Mouse (Mus musculus): ENCODE data around the gene Tfe3. TPM values are rescaled to one million over a fixed set of nuclear protein-coding genes. Genes with fewer than 3 reads are reported as not detected.

Tfe3 gene
- polyA plus RNA-seq, 1 experiment from 2014 or later: 17.3 TPM

- WGBS: 21% methylated on average over 11 of the region's 11 CpGs
- no peak; the same call in 1 of the 2 replicates for ATAC-seq (ENCODE audit: low FRiP score, low TSS enrichment)
- Histone ChIP-seq H3K9me3 (ENCODE audit: control insufficient read depth, low read length) (no peaks in the 10 kb centered on the region), H3K27me3 (ENCODE audit: control insufficient read depth, insufficient read depth, low read length) (no peaks in the 10 kb centered on the region), H3K27ac (replicated peaks) (peak overlapping the region; percentile 95), H3K4me1 (replicated peaks; ENCODE audit: control insufficient read depth, insufficient read depth) (no peaks in the 10 kb centered on the region), H3K9ac (ENCODE audit: low read length) (peak overlapping the region; percentile 67), H3K36me3 (ENCODE audit: control insufficient read depth, insufficient read depth, low read length) (no peaks in the 10 kb centered on the region), H3K4me3 (ENCODE audit: low read depth, low read length) (peak overlapping the region; percentile 52), H3K4me2 (replicated peaks; ENCODE audit: low read depth) (peak overlapping the region; percentile 55)
- TF ChIP-seq EP300 (optimal IDR thresholded peaks at IDR 0.05): no peak
- no peak for TF ChIP-seq CTCF (IDR thresholded peaks at IDR 0.05; ENCODE audit: low read depth)
- DNase-seq (ENCODE audit: low spot score): no peak
Observed at GRCm38 (mm10) chrX:7722282-7722611, 40.1 kb upstream of the Tfe3 start.

GRCm38 (mm10) chrX:7722691-7723090 lies 39.7 kb upstream of the Tfe3 start:
- H3K4me2 ChIP-seq (replicated peaks; ENCODE audit: low read depth): peak overlapping the region; percentile 55
- peak overlapping the region; percentile 52 for H3K4me3 ChIP-seq (ENCODE audit: low read depth, low read length)
- H3K36me3 ChIP-seq (ENCODE audit: control insufficient read depth, insufficient read depth, low read length): no peaks in the 10 kb centered on the region
- no peak for DNase-seq (ENCODE audit: low spot score)
- H3K9me3 ChIP-seq (ENCODE audit: control insufficient read depth, low read length): no peaks in the 10 kb centered on the region
- TF ChIP-seq EP300 (optimal IDR thresholded peaks at IDR 0.05) (no peak), CTCF (IDR thresholded peaks at IDR 0.05; ENCODE audit: low read depth) (no peak)
- H3K4me1 ChIP-seq (replicated peaks; ENCODE audit: control insufficient read depth, insufficient read depth): no peaks in the 10 kb centered on the region
- no peak overlapping the region; the same call in 1 of the 2 replicates for H3K27ac ChIP-seq (replicated peaks)
- WGBS: 13% methylated on average over 4 of the region's 4 CpGs
- ATAC-seq (ENCODE audit: low FRiP score, low TSS enrichment): no peak
- H3K9ac ChIP-seq (ENCODE audit: low read length): peak overlapping the region; percentile 67; the same call in 1 of the 2 replicates
- no peaks in the 10 kb centered on the region for H3K27me3 ChIP-seq (ENCODE audit: control insufficient read depth, insufficient read depth, low read length)

- Histone ChIP-seq H3K9ac (ENCODE audit: low read length) (no peak overlapping the region), H3K4me1 (replicated peaks; ENCODE audit: control insufficient read depth, insufficient read depth) (no peaks in the 10 kb centered on the region), H3K4me3 (ENCODE audit: low read depth, low read length) (no peak overlapping the region), H3K27ac (replicated peaks) (no peak overlapping the region), H3K4me2 (replicated peaks; ENCODE audit: low read depth) (no peak overlapping the region), H3K9me3 (ENCODE audit: control insufficient read depth, low read length) (no peaks in the 10 kb centered on the region), H3K36me3 (ENCODE audit: control insufficient read depth, insufficient read depth, low read length) (no peaks in the 10 kb centered on the region), H3K27me3 (ENCODE audit: control insufficient read depth, insufficient read depth, low read length) (no peaks in the 10 kb centered on the region)
- TF ChIP-seq EP300 (optimal IDR thresholded peaks at IDR 0.05) (no peak), CTCF (IDR thresholded peaks at IDR 0.05; ENCODE audit: low read depth) (no peak)
- no peak for ATAC-seq (ENCODE audit: low FRiP score, low TSS enrichment)
- no peak for DNase-seq (ENCODE audit: low spot score)
- 73% methylated on average over 7 of the region's 7 CpGs for WGBS
Observed at GRCm38 (mm10) chrX:7724135-7724534, 38.2 kb upstream of the Tfe3 start.

- no peak overlapping the region for H3K9ac ChIP-seq (ENCODE audit: low read length)
- H3K4me3 ChIP-seq (ENCODE audit: low read depth, low read length): no peak overlapping the region
- no peak for TF ChIP-seq EP300 (optimal IDR thresholded peaks at IDR 0.05)
- TF ChIP-seq CTCF (IDR thresholded peaks at IDR 0.05; ENCODE audit: low read depth): no peak
- H3K27ac ChIP-seq (replicated peaks): no peak overlapping the region
- no peaks in the 10 kb centered on the region for H3K36me3 ChIP-seq (ENCODE audit: control insufficient read depth, insufficient read depth, low read length)
- no peak for DNase-seq (ENCODE audit: low spot score)
- WGBS: 83% methylated on average over 12 of the region's 12 CpGs
- ATAC-seq (ENCODE audit: low FRiP score, low TSS enrichment): no peak
- no peak overlapping the region for H3K4me2 ChIP-seq (replicated peaks; ENCODE audit: low read depth)
- no peaks in the 10 kb centered on the region for H3K27me3 ChIP-seq (ENCODE audit: control insufficient read depth, insufficient read depth, low read length)
- H3K9me3 ChIP-seq (ENCODE audit: control insufficient read depth, low read length): no peaks in the 10 kb centered on the region
- no peaks in the 10 kb centered on the region for H3K4me1 ChIP-seq (replicated peaks; ENCODE audit: control insufficient read depth, insufficient read depth)
Observed at GRCm38 (mm10) chrX:7725841-7726240, 36.5 kb upstream of the Tfe3 start.

GRCm38 (mm10) chrX:7727176-7727575 lies 35.2 kb upstream of the Tfe3 start:
- Histone ChIP-seq H3K4me2 (replicated peaks; ENCODE audit: low read depth) (no peak overlapping the region), H3K4me3 (ENCODE audit: low read depth, low read length) (no peak overlapping the region), H3K36me3 (ENCODE audit: control insufficient read depth, insufficient read depth, low read length) (no peaks in the 10 kb centered on the region), H3K9me3 (ENCODE audit: control insufficient read depth, low read length) (no peaks in the 10 kb centered on the region), H3K4me1 (replicated peaks; ENCODE audit: control insufficient read depth, insufficient read depth) (no peaks in the 10 kb centered on the region), H3K27ac (replicated peaks) (no peak overlapping the region), H3K27me3 (ENCODE audit: control insufficient read depth, insufficient read depth, low read length) (no peaks in the 10 kb centered on the region), H3K9ac (ENCODE audit: low read length) (no peak overlapping the region)
- no peak for ATAC-seq (ENCODE audit: low FRiP score, low TSS enrichment)
- TF ChIP-seq EP300 (optimal IDR thresholded peaks at IDR 0.05): no peak
- no peak for TF ChIP-seq CTCF (IDR thresholded peaks at IDR 0.05; ENCODE audit: low read depth)
- WGBS: 86% methylated on average over 13 of the region's 13 CpGs
- no peak for DNase-seq (ENCODE audit: low spot score)

GRCm38 (mm10) chrX:7728215-7728921 lies 34.0 kb upstream of the Tfe3 start, which contains the start of gene Praf2:
Gene Praf2, plus strand, starts transcription at chrX:7728439.
- H3K27ac ChIP-seq (replicated peaks): peak within 1 kb of the TSS; percentile 45
- H3K36me3 ChIP-seq (ENCODE audit: control insufficient read depth, insufficient read depth, low read length): no peaks in the 10 kb centered on the region
- peak within 1 kb of the TSS; percentile 37 for H3K4me3 ChIP-seq (ENCODE audit: low read depth, low read length)
- no peaks in the 10 kb centered on the region for H3K9me3 ChIP-seq (ENCODE audit: control insufficient read depth, low read length)
- TF ChIP-seq CTCF (IDR thresholded peaks at IDR 0.05; ENCODE audit: low read depth): peak; percentile 19; the same call in 1 of the 2 replicates
- no peak for TF ChIP-seq EP300 (optimal IDR thresholded peaks at IDR 0.05)
- no peaks in the 10 kb centered on the region for H3K27me3 ChIP-seq (ENCODE audit: control insufficient read depth, insufficient read depth, low read length)
- 20% methylated on average over 39 of the region's 42 CpGs for WGBS
- H3K9ac ChIP-seq (ENCODE audit: low read length): peak within 1 kb of the TSS; percentile 41; the same call in 1 of the 2 replicates
- DNase-seq (ENCODE audit: low spot score) (peak; percentile 78), ATAC-seq (ENCODE audit: low FRiP score, low TSS enrichment) (peak; percentile 90)
- H3K4me2 ChIP-seq (replicated peaks; ENCODE audit: low read depth): peak within 1 kb of the TSS; percentile 45
- H3K4me1 ChIP-seq (replicated peaks; ENCODE audit: control insufficient read depth, insufficient read depth): no peaks in the 10 kb centered on the region

Data from stomach, postnatal 0 days (tissue).